Mouse (Mus musculus): ENCODE measurements at regions not wholly inside any gene's neighbourhood (a gene's known extent, or its start where the extent isn't known, plus 50 kb on each side); places are given as distances from the start of the nearest gene placed in this dataset.

GRCm38 (mm10) chr13:28497483-28497882 is 240.2 kb downstream of the Gm11361 start:
- Histone ChIP-seq H3K9me3 (ENCODE audit: control insufficient read depth, low read length) (no peaks in the 10 kb centered on the region), H3K27ac (ENCODE audit: low read depth, low read length) (no peak overlapping the region), H3K9ac (ENCODE audit: low read length) (no peak overlapping the region), H3K4me2 (ENCODE audit: low read depth) (no peak overlapping the region), H3K4me1 (ENCODE audit: control insufficient read depth, insufficient read depth, low read length) (no peaks in the 10 kb centered on the region), H3K27me3 (ENCODE audit: control insufficient read depth, insufficient read depth, low read length) (no peaks in the 10 kb centered on the region), H3K36me3 (ENCODE audit: control insufficient read depth, insufficient read depth, low read length) (no peaks in the 10 kb centered on the region), H3K4me3 (ENCODE audit: low read depth, low read length) (no peak overlapping the region)
- 97% methylated on average over 4 of the region's 4 CpGs for WGBS
- ATAC-seq (ENCODE audit: insufficient read depth, low FRiP score, low TSS enrichment) (no peak), DNase-seq (ENCODE audit: low spot score) (no peak)

GRCm38 (mm10) chr13:28492015-28492414 is 234.7 kb downstream of the Gm11361 start:
- Histone ChIP-seq H3K4me1 (ENCODE audit: control insufficient read depth, insufficient read depth, low read length) (no peaks in the 10 kb centered on the region), H3K27ac (ENCODE audit: low read depth, low read length) (no peak overlapping the region), H3K4me2 (ENCODE audit: low read depth) (no peak overlapping the region), H3K9me3 (ENCODE audit: control insufficient read depth, low read length) (no peaks in the 10 kb centered on the region), H3K4me3 (ENCODE audit: low read depth, low read length) (no peak overlapping the region), H3K36me3 (ENCODE audit: control insufficient read depth, insufficient read depth, low read length) (no peaks in the 10 kb centered on the region), H3K9ac (ENCODE audit: low read length) (no peak overlapping the region), H3K27me3 (ENCODE audit: control insufficient read depth, insufficient read depth, low read length) (no peaks in the 10 kb centered on the region)
- no peak for DNase-seq (ENCODE audit: low spot score)
- ATAC-seq (ENCODE audit: insufficient read depth, low FRiP score, low TSS enrichment) = no peak
- 95% methylated on average over 2 of the region's 2 CpGs for WGBS

DNA sequence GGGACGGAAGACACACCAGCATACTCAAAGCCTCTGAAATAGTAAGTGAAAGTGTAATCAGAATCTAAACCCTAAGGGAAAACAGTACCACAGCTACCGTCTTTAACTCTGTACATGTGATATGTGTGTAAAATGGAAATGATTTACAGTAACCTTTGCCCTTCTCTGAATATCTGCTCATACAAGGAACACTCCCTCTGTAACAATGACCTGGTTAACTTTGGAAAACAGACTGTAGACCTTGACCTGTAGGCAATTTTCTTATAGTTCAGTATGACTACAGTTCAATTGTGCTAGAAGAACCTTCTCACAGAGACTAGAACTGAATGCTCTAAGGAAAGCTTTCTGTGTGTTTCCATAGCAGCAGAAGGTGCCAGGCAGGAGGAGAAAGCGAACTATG is 226.4 kb downstream of the Gm11361 start:
- H3K27ac ChIP-seq (ENCODE audit: low read depth, low read length) = no peak overlapping the region
- 77% methylated on average over 3 of the region's 3 CpGs for WGBS
- H3K4me2 ChIP-seq (ENCODE audit: low read depth) = no peak overlapping the region
- 0 out of 2 replicates have a peak, but pooled peaks cover 3% of the 10 kb centered on the region for H3K4me1 ChIP-seq (ENCODE audit: control insufficient read depth, insufficient read depth, low read length)
- H3K36me3 ChIP-seq (ENCODE audit: control insufficient read depth, insufficient read depth, low read length) = no peaks in the 10 kb centered on the region
- H3K9ac ChIP-seq (ENCODE audit: low read length) = no peak overlapping the region
- ATAC-seq (ENCODE audit: insufficient read depth, low FRiP score, low TSS enrichment) (no peak), DNase-seq (ENCODE audit: low spot score) (no peak)
- H3K27me3 ChIP-seq (ENCODE audit: control insufficient read depth, insufficient read depth, low read length) = no peaks in the 10 kb centered on the region
- no peak overlapping the region for H3K4me3 ChIP-seq (ENCODE audit: low read depth, low read length)
- no peaks in the 10 kb centered on the region for H3K9me3 ChIP-seq (ENCODE audit: control insufficient read depth, low read length)

GRCm38 (mm10) chr13:28481224-28481965 is 224.1 kb downstream of the Gm11361 start:
- DNase-seq (ENCODE audit: low spot score) (peak; percentile 69), ATAC-seq (ENCODE audit: insufficient read depth, low FRiP score, low TSS enrichment) (peak; percentile 86)
- WGBS = 57% methylated on average over 7 of the region's 7 CpGs
- Histone ChIP-seq H3K4me2 (ENCODE audit: low read depth) (no peak overlapping the region), H3K36me3 (ENCODE audit: control insufficient read depth, insufficient read depth, low read length) (no peaks in the 10 kb centered on the region), H3K27ac (ENCODE audit: low read depth, low read length) (no peak overlapping the region), H3K27me3 (ENCODE audit: control insufficient read depth, insufficient read depth, low read length) (no peaks in the 10 kb centered on the region), H3K9ac (ENCODE audit: low read length) (no peak overlapping the region), H3K4me1 (ENCODE audit: control insufficient read depth, insufficient read depth, low read length) (0 out of 2 replicates have a peak, but pooled peaks cover 3% of the 10 kb centered on the region), H3K9me3 (ENCODE audit: control insufficient read depth, low read length) (no peaks in the 10 kb centered on the region), H3K4me3 (ENCODE audit: low read depth, low read length) (no peak overlapping the region)

GRCm38 (mm10) chr13:28466151-28466550 is 208.8 kb downstream of the Gm11361 start:
- 90% methylated on average over 2 of the region's 2 CpGs for WGBS
- DNase-seq (ENCODE audit: low spot score) (no peak), ATAC-seq (ENCODE audit: insufficient read depth, low FRiP score, low TSS enrichment) (no peak)
- Histone ChIP-seq H3K27ac (ENCODE audit: low read depth, low read length) (no peak overlapping the region), H3K27me3 (ENCODE audit: control insufficient read depth, insufficient read depth, low read length) (no peaks in the 10 kb centered on the region), H3K36me3 (ENCODE audit: control insufficient read depth, insufficient read depth, low read length) (no peaks in the 10 kb centered on the region), H3K4me1 (ENCODE audit: control insufficient read depth, insufficient read depth, low read length) (no peaks in the 10 kb centered on the region), H3K9me3 (ENCODE audit: control insufficient read depth, low read length) (no peaks in the 10 kb centered on the region), H3K9ac (ENCODE audit: low read length) (no peak overlapping the region), H3K4me2 (ENCODE audit: low read depth) (no peak overlapping the region), H3K4me3 (ENCODE audit: low read depth, low read length) (no peak overlapping the region)

DNA sequence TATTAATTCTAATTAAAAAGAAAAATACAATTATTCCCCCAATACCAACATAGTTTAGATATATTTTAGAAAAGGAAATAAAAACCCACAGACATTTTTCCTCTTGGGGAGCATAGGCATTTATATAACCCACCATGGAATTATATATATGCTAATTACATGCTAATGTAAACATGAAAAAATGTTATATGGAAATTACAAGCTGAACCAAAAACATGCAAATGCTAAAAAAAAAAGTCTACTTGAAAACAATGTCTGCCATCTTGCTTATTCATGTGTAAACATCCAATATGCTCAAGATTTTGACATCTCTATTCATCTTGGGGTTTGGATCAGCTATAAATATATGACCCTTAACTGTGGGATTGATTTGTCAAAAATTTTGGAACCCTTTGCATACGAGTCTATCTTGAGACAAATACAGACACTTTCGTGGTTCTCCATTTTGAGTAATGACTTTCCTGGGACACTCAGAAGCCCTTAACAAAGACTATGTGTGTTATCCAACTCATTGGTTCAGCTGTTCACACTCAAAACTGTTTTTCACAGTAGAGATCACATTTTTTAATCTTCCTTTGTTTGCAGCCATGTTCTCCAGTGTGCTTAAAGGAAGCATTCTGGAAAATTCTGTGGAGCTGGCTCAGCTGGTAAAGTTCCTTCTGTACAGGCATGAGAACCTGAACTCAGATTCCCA is 208.0 kb downstream of the Gm11361 start:
- ATAC-seq (ENCODE audit: insufficient read depth, low FRiP score, low TSS enrichment) (no peak), DNase-seq (ENCODE audit: low spot score) (no peak)
- H3K27ac ChIP-seq (ENCODE audit: low read depth, low read length) = no peak overlapping the region
- H3K9me3 ChIP-seq (ENCODE audit: control insufficient read depth, low read length) = no peaks in the 10 kb centered on the region
- no peak overlapping the region for H3K9ac ChIP-seq (ENCODE audit: low read length)
- H3K4me3 ChIP-seq (ENCODE audit: low read depth, low read length) = no peak overlapping the region
- H3K4me2 ChIP-seq (ENCODE audit: low read depth) = no peak overlapping the region
- no peaks in the 10 kb centered on the region for H3K36me3 ChIP-seq (ENCODE audit: control insufficient read depth, insufficient read depth, low read length)
- no peaks in the 10 kb centered on the region for H3K4me1 ChIP-seq (ENCODE audit: control insufficient read depth, insufficient read depth, low read length)
- 83% methylated on average over 2 of the region's 2 CpGs for WGBS
- no peaks in the 10 kb centered on the region for H3K27me3 ChIP-seq (ENCODE audit: control insufficient read depth, insufficient read depth, low read length)

DNA sequence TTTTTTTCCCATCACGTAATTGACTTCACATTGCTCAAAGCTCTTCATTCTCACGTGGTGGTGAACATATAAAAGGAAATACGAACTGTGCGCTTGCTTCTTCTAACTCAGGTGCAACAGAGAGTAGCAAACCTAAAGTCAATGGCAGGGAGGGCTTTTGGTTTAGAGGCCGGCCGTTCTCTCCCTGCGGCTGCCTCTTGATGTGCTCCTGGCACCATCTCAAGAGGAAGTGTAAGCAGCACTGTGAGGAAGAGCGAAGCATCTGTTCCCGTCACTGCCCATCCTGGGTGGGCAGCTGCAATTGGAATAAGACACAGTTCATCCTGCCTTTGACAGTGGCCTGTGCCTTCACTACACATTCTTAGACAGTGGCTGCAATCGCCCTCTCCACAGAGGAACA is 204.0 kb downstream of the Gm11361 start:
- no peak for DNase-seq (ENCODE audit: low spot score)
- no peak overlapping the region for H3K27ac ChIP-seq (ENCODE audit: low read depth, low read length)
- no peaks in the 10 kb centered on the region for H3K36me3 ChIP-seq (ENCODE audit: control insufficient read depth, insufficient read depth, low read length)
- H3K9me3 ChIP-seq (ENCODE audit: control insufficient read depth, low read length) = no peaks in the 10 kb centered on the region
- no peaks in the 10 kb centered on the region for H3K27me3 ChIP-seq (ENCODE audit: control insufficient read depth, insufficient read depth, low read length)
- H3K4me3 ChIP-seq (ENCODE audit: low read depth, low read length) = no peak overlapping the region
- 92% methylated on average over 10 of the region's 10 CpGs for WGBS
- ATAC-seq (ENCODE audit: insufficient read depth, low FRiP score, low TSS enrichment) = no peak
- H3K9ac ChIP-seq (ENCODE audit: low read length) = no peak overlapping the region
- no peak overlapping the region for H3K4me2 ChIP-seq (ENCODE audit: low read depth)
- no peaks in the 10 kb centered on the region for H3K4me1 ChIP-seq (ENCODE audit: control insufficient read depth, insufficient read depth, low read length)

GRCm38 (mm10) chr13:28457403-28457802 is 200.1 kb downstream of the Gm11361 start:
- Histone ChIP-seq H3K4me2 (ENCODE audit: low read depth) (no peak overlapping the region), H3K9me3 (ENCODE audit: control insufficient read depth, low read length) (no peaks in the 10 kb centered on the region), H3K4me3 (ENCODE audit: low read depth, low read length) (no peak overlapping the region), H3K27me3 (ENCODE audit: control insufficient read depth, insufficient read depth, low read length) (no peaks in the 10 kb centered on the region), H3K9ac (ENCODE audit: low read length) (no peak overlapping the region), H3K4me1 (ENCODE audit: control insufficient read depth, insufficient read depth, low read length) (no peaks in the 10 kb centered on the region), H3K36me3 (ENCODE audit: control insufficient read depth, insufficient read depth, low read length) (no peaks in the 10 kb centered on the region), H3K27ac (ENCODE audit: low read depth, low read length) (no peak overlapping the region)
- 92% methylated on average over 3 of the region's 3 CpGs for WGBS
- DNase-seq (ENCODE audit: low spot score) (no peak), ATAC-seq (ENCODE audit: insufficient read depth, low FRiP score, low TSS enrichment) (no peak)

- H3K27ac ChIP-seq (ENCODE audit: low read depth, low read length) = no peak overlapping the region
- no peaks in the 10 kb centered on the region for H3K27me3 ChIP-seq (ENCODE audit: control insufficient read depth, insufficient read depth, low read length)
- no peaks in the 10 kb centered on the region for H3K9me3 ChIP-seq (ENCODE audit: control insufficient read depth, low read length)
- H3K4me2 ChIP-seq (ENCODE audit: low read depth) = no peak overlapping the region
- 91% methylated on average over 3 of the region's 3 CpGs for WGBS
- no peak overlapping the region for H3K4me3 ChIP-seq (ENCODE audit: low read depth, low read length)
- DNase-seq (ENCODE audit: low spot score) (no peak), ATAC-seq (ENCODE audit: insufficient read depth, low FRiP score, low TSS enrichment) (no peak)
- H3K4me1 ChIP-seq (ENCODE audit: control insufficient read depth, insufficient read depth, low read length) = no peaks in the 10 kb centered on the region
- no peaks in the 10 kb centered on the region for H3K36me3 ChIP-seq (ENCODE audit: control insufficient read depth, insufficient read depth, low read length)
- H3K9ac ChIP-seq (ENCODE audit: low read length) = no peak overlapping the region
Measured at GRCm38 (mm10) chr13:28455878-28456277, 198.6 kb downstream of the Gm11361 start.
